ENCODE assay signal across 11 mouse cellular contexts in genomic region chr16:88174083-88174721, GRCm38 (mm10).
DNase-seq lines count a peak whose midpoint lies in the region; ATAC-seq and TF ChIP-seq lines count a peak whose summit lies in the region.
"Had no signal": no experiment of that assay in that cellular context is flagged by ENCODE, and none has a peak within 500 bp of the region (broad histone marks: within the 10 kb centered on the region; RNA-seq: fewer than 3 reads in every experiment).

No protein-coding gene starts in this region.

- H3K4me2 ChIP-seq in forebrain, embryonic 14.5 days (ENCODE audit: low read length), result peak overlapping the region; percentile 23; the same call in 1 of the 2 replicates
- H3K4me2 ChIP-seq in forebrain, embryonic 11.5 days (ENCODE audit: low read depth, low read length, severe bottlenecking), result no peak overlapping the region
- H3K4me2 ChIP-seq in hindbrain, embryonic 16.5 days (ENCODE audit: low read length), result no peak overlapping the region
- no peak overlapping the region for H3K4me2 ChIP-seq in kidney, embryonic 14.5 days (replicated peaks; ENCODE audit: low read depth, low read length)
- no peak overlapping the region for H3K4me2 ChIP-seq in intestine, postnatal 0 days (replicated peaks; ENCODE audit: low read depth)
- H3K4me2 ChIP-seq: intestine, embryonic 15.5 days had no signal

- peak; percentile 89 for DNase-seq in forebrain, embryonic 14.5 days (ENCODE audit: low spot score)
- DNase-seq in forebrain, embryonic 11.5 days (ENCODE audit: low spot score), result no peak
- DNase-seq in brain, embryonic 18.5 days (ENCODE audit: low read depth, low spot score), result peak; percentile 68
- peak; percentile 28 to 55 for DNase-seq in left cerebral cortex, postnatal 25 days (ENCODE audit: low spot score in 2 of 2)
- DNase-seq in embryo, embryonic 10 days (ENCODE audit: low spot score), result no peak
- DNase-seq: B cell, adult 2 months had no signal

- peak; percentile 83 for ATAC-seq in forebrain, embryonic 14.5 days
- no peak for ATAC-seq in forebrain, embryonic 11.5 days (replicated peaks; ENCODE audit: low FRiP score)
- ATAC-seq in hindbrain, embryonic 16.5 days, result peak; percentile 91
- no peak for ATAC-seq in kidney, embryonic 14.5 days (ENCODE audit: low FRiP score, low TSS enrichment)
- ATAC-seq in intestine, postnatal 0 days, result no peak
- ATAC-seq: intestine, embryonic 15.5 days had no signal

- peaks cover 9% of the 10 kb centered on the region; the same call in 1 of the 2 replicates for H3K4me1 ChIP-seq in forebrain, embryonic 14.5 days (ENCODE audit: control insufficient read depth, insufficient read depth, low read length)
- no peaks in the 10 kb centered on the region for H3K4me1 ChIP-seq in forebrain, embryonic 11.5 days (replicated peaks; ENCODE audit: control insufficient read depth, insufficient read depth, low read length)
- H3K4me1 ChIP-seq in hindbrain, embryonic 16.5 days (ENCODE audit: control insufficient read depth, insufficient read depth, low read depth, low read length), result no peaks in the 10 kb centered on the region
- H3K4me1 ChIP-seq in kidney, embryonic 14.5 days (ENCODE audit: control insufficient read depth, insufficient read depth, low read length), result no peaks in the 10 kb centered on the region
- H3K4me1 ChIP-seq in intestine, postnatal 0 days (replicated peaks; ENCODE audit: control insufficient read depth, insufficient read depth, low read length), result 0 out of 2 replicates have a peak, but pooled peaks cover 3% of the 10 kb centered on the region
- H3K4me1 ChIP-seq: intestine, embryonic 15.5 days had no signal

- 35% methylated on average over 9 of the region's 9 CpGs for WGBS in forebrain, embryonic 14.5 days
- WGBS in forebrain, embryonic 11.5 days, result 81% methylated on average over 9 of the region's 9 CpGs
- 51% methylated on average over 9 of the region's 9 CpGs for WGBS in hindbrain, embryonic 16.5 days
- 91% methylated on average over 9 of the region's 9 CpGs for WGBS in kidney, embryonic 14.5 days
- 89% methylated on average over 9 of the region's 9 CpGs for WGBS in intestine, postnatal 0 days

- H3K4me3 ChIP-seq in forebrain, embryonic 14.5 days (ENCODE audit: low read depth, low read length), result no peak overlapping the region
- H3K4me3 ChIP-seq in forebrain, embryonic 11.5 days (ENCODE audit: low read depth, low read length), result no peak overlapping the region
- H3K4me3 ChIP-seq in hindbrain, embryonic 16.5 days (ENCODE audit: low read length), result no peak overlapping the region
- H3K4me3 ChIP-seq in kidney, embryonic 14.5 days (ENCODE audit: low read length), result no peak overlapping the region
- no peak overlapping the region for H3K4me3 ChIP-seq in intestine, postnatal 0 days (ENCODE audit: low read depth, low read length)
- H3K4me3 ChIP-seq: intestine, embryonic 15.5 days had no signal

- no peak overlapping the region for H3K9ac ChIP-seq in forebrain, embryonic 14.5 days (ENCODE audit: low read length)
- H3K9ac ChIP-seq in forebrain, embryonic 11.5 days (ENCODE audit: low read length), result no peak overlapping the region
- H3K9ac ChIP-seq in hindbrain, embryonic 16.5 days (ENCODE audit: low read depth, low read length), result no peak overlapping the region
- H3K9ac ChIP-seq in kidney, embryonic 14.5 days (ENCODE audit: low read depth, low read length), result no peak overlapping the region
- H3K9ac ChIP-seq in intestine, postnatal 0 days (ENCODE audit: low read depth, low read length), result no peak overlapping the region
- H3K9ac ChIP-seq: intestine, embryonic 15.5 days; liver, embryonic 14.5 days had no signal

- intact Hi-C loops in left cerebral cortex, postnatal 25 days (cut with DNase I), result no loop called here

- TF ChIP-seq CTCF in intestine, postnatal 0 days (IDR thresholded peaks at IDR 0.05; ENCODE audit: low read depth), result no peak

- H3K9me3 ChIP-seq in forebrain, embryonic 14.5 days (replicated peaks; ENCODE audit: control insufficient read depth, low read length), result no peaks in the 10 kb centered on the region
- H3K9me3 ChIP-seq in forebrain, embryonic 11.5 days (ENCODE audit: control insufficient read depth, low read length), result no peaks in the 10 kb centered on the region
- H3K9me3 ChIP-seq in hindbrain, embryonic 16.5 days (ENCODE audit: control insufficient read depth, low read length), result no peaks in the 10 kb centered on the region
- H3K9me3 ChIP-seq in kidney, embryonic 14.5 days (ENCODE audit: control insufficient read depth, low read length), result no peaks in the 10 kb centered on the region
- H3K9me3 ChIP-seq in intestine, postnatal 0 days (ENCODE audit: control insufficient read depth), result no peaks in the 10 kb centered on the region
- H3K9me3 ChIP-seq: intestine, embryonic 15.5 days had no signal

- H3K27me3 ChIP-seq in forebrain, embryonic 14.5 days (replicated peaks; ENCODE audit: control insufficient read depth, insufficient read depth, low read length), result no peaks in the 10 kb centered on the region
- H3K27me3 ChIP-seq in forebrain, embryonic 11.5 days (ENCODE audit: control insufficient read depth, insufficient read depth, low read length), result no peaks in the 10 kb centered on the region
- H3K27me3 ChIP-seq in hindbrain, embryonic 16.5 days (replicated peaks; ENCODE audit: control insufficient read depth, insufficient read depth, low read length), result no peaks in the 10 kb centered on the region
- no peaks in the 10 kb centered on the region for H3K27me3 ChIP-seq in kidney, embryonic 14.5 days (ENCODE audit: control insufficient read depth, insufficient read depth, low read length)
- no peaks in the 10 kb centered on the region for H3K27me3 ChIP-seq in intestine, postnatal 0 days (replicated peaks; ENCODE audit: control insufficient read depth, insufficient read depth, low read length)
- H3K27me3 ChIP-seq: intestine, embryonic 15.5 days had no signal

- H3K36me3 ChIP-seq in forebrain, embryonic 14.5 days (ENCODE audit: control insufficient read depth, insufficient read depth, low read length), result no peaks in the 10 kb centered on the region
- H3K36me3 ChIP-seq in forebrain, embryonic 11.5 days (ENCODE audit: control insufficient read depth, insufficient read depth, low read length), result no peaks in the 10 kb centered on the region
- no peaks in the 10 kb centered on the region for H3K36me3 ChIP-seq in hindbrain, embryonic 16.5 days (ENCODE audit: control insufficient read depth, insufficient read depth, low read length)
- H3K36me3 ChIP-seq in kidney, embryonic 14.5 days (ENCODE audit: control insufficient read depth, insufficient read depth, low read length), result no peaks in the 10 kb centered on the region
- no peaks in the 10 kb centered on the region for H3K36me3 ChIP-seq in intestine, postnatal 0 days (ENCODE audit: control insufficient read depth, insufficient read depth)
- H3K36me3 ChIP-seq: intestine, embryonic 15.5 days had no signal

- peak overlapping the region; percentile 14; the same call in 1 of the 2 replicates for H3K27ac ChIP-seq in forebrain, embryonic 14.5 days (ENCODE audit: low read depth, low read length)
- H3K27ac ChIP-seq in forebrain, embryonic 11.5 days (ENCODE audit: low read depth, low read length), result no peak overlapping the region
- H3K27ac ChIP-seq in hindbrain, embryonic 16.5 days (ENCODE audit: low read depth, low read length), result 0 out of 2 replicates have a peak overlapping the region, but pooled peaks have one; percentile 7
- no peak overlapping the region for H3K27ac ChIP-seq in kidney, embryonic 14.5 days (ENCODE audit: low read depth, low read length)
- no peak overlapping the region for H3K27ac ChIP-seq in intestine, postnatal 0 days (ENCODE audit: low read depth, low read length)
- H3K27ac ChIP-seq: intestine, embryonic 15.5 days; liver, embryonic 14.5 days had no signal

Comparison
In these comparisons a context has a peak if more than half of its experiments do, and no peak if none do; other contexts are left out.
1. ATAC-seq: peak in forebrain, embryonic 14.5 days (single experiment) and hindbrain, embryonic 16.5 days (single experiment); none in forebrain, embryonic 11.5 days (single experiment), kidney, embryonic 14.5 days (single experiment) and intestine, postnatal 0 days (single experiment).
2. DNase-seq: peak in forebrain, embryonic 14.5 days (single experiment), brain, embryonic 18.5 days (single experiment) and left cerebral cortex, postnatal 25 days (2 of 2); none in forebrain, embryonic 11.5 days (single experiment) and embryo, embryonic 10 days (single experiment).
3. H3K27ac ChIP-seq: peak in forebrain, embryonic 14.5 days (single experiment) and hindbrain, embryonic 16.5 days (single experiment); none in forebrain, embryonic 11.5 days (single experiment), kidney, embryonic 14.5 days (single experiment) and intestine, postnatal 0 days (single experiment).